Mouse (Mus musculus) layer of hippocampus, adult 11-12 months (tissue): ENCODE results near the gene Stk40.
A peak's percentile ranks its signal among the peaks of the same experiment; 100 is the strongest.

Source experiments
- DNase-seq: peaks from one replicate; pipeline ENCODE4 v3.0.0; 2022; ENCODE audit warnings: low spot score

The Stk40 gene

DNA sequence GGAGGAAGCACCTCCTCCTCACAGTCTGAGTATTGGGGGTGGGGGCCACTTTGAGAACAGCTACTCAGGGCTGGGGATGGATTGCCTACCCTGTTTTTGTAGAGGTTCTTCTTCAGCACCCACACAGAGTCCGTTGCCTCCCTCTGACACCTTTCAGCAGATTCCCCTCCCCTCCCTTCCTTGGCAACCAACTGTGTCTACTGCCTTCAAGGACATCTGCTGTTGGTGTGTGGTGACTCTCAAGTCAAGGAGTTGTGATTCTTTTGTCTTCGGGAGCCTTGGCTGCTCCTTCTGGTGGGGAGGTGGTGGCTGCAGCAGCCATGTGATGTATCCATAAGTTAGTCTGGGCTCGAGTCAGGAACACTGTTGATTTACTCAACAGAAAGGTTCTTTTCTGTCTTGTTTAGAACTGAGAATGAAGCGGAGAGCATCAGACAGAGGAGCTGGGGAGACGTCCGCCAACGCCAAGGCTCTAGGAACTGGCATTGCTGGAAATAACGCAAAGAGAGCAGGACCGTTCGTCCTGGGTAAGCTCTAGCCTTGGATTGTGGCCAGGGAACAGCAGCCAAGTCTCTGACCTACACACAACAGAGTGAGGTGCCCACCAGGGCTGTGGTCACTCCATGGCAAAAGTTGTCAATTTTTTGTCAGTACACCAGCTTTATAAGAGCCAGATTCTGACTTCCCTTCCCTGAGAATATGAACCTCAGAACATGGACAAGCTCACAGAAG is 19.7 kb downstream of the Stk40 start:
- DNase-seq = no peak

DNA sequence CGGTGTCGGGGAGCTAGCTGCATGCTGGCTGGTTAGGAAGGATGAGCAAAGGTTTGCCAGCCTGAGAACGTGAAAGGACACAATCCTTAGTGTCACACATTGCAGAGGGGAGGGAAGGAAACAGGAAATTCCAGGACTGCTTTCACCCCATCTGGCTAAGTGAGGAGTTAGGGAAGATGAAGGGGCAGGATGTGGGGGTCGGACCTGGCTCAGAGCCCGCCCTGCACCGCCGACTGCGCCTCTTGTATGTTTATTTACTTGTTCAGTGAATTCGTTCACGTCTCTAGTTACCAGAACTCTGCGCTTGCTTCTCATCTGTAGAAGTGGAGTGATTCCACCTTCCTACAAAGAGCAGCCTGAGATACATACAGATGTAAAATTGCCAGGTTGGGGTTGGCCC is 26.7 kb downstream of the Stk40 start:
- no peak for DNase-seq

DNA sequence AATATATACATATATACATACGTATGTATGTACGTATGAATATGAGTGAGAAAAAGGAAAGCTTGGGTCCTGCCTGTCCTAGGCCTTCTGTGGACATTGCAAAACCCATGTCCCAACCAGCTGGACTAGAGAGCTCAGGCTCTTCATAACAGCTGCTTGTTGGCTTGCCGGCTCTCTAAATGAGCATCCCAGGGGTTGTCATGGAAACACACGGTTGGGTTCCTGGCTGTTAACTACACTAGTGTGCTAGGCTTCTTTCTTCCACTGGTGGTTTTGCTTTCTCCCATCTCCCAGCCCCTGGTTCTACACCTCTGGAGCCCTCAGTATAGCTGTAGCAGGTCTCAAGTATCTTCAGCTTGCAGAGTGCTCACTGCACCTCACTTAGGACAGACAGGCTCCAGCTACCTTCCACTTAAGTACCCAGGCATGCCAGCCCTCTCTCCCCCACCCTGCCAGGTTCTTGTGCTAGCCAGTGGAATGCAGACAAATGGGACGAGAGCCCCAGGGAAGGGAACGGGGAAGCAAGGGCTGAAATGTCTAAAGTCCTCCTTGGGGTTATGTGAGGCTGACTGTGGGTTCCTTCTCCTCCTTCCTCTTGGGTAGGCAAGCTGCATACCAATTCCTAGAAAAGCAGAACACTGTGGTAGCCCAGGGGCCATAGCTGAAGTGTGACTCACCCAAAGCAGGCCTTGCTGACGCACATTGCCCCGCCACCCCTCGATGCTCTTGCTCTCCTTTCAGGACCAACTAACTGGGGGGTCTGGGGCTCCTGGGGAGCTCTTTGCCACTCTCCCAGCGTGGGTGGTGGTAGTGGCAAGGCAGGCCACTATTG is 27.7 kb downstream of the Stk40 start:
- peak; percentile 73 for DNase-seq

DNA sequence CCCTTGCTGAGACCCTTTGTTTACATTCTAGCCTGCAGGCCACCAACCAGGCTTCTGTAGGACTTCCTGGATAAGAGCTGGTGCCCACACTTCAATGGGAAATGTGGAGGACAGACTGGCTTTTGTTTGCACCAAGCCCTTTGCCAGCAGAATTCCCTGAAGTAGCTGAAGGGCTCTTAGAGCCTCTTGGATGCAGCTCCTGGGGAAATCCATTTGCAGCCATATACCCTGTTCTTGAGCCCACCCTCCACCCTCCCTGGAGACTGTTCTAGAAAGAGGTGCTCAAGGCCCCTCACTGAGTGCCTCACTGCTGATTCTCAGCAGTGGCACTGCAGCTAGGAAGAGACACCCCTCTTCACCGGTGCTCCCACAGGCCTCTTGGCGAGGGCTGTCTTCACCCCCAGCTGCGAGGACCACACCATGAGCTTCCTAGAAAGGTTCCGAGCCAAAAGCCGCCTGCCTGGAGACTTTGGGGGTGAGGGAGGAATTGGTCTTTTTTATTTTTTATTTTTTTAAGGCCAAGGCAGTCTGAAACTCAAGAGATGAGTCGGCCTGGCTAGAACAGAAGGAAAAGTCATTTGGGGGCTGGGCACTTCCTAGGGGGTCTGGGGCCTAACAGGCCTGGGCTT is 29.0 kb downstream of the Stk40 start:
- DNase-seq = no peak

GRCm38 (mm10) chr4:126134236-126134635 is 30.5 kb downstream of the Stk40 start:
- DNase-seq = no peak

DNA sequence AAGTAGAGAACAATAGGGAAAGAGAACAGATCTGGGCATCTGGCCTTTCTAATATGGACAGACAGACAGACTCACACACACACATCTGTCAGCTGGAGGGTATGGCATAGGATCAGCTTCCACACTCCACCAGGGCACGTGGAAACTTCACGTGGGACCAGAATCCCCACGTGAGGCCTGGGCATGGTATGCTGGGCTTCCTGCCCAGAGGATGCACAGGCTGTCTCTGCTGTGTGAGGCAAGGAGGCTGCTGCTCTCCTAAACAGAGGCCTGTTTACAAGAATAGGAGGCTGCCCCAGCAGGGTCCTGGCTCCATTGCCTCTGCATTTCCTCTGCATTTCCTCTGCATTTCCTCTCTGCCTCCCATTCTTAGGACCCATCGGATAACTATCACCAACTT is 30.9 kb downstream of the Stk40 start:
- no peak for DNase-seq

DNA sequence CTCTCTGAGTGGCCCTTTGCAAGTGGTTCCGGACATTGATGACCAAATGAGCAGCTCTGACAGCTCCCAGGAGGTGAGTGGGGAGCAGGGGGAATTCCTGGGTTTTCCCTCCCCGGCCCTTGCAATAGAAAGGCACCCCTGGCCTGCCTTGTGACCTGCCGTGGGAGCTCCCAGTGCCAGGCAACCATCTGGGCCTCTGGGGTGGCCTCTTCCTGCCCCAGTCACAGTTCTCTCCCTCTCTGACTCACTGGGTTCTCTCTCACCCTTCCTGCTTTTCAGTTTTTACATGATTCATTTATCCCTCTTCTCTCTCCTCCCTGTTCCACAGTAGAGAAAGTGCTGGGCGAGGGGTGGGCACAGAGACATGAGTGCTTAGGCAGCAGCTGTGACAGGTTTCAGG is 34.0 kb downstream of the Stk40 start:
- no peak for DNase-seq

DNA sequence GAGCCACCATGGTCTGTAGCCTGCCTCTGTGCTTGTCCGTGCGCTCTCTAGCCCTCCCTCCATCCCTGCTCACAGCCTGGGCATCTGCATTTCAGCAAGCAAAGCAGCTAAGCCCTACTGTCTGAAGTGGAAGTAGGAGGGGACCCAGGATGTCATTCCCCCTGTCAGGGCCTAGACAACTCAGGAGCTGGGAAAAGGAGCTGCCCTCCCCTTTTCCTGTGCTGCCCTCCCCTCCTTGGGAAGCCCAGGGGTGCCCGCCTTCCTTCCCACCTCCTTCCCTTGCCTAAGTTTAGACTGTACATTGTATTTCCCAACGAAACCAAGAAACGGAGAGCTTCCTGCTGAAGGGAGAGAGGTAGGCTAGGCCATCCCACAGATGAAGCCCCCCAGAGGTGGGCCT is 37.3 kb downstream of the Stk40 start:
- DNase-seq = no peak

GRCm38 (mm10) chr4:126145396-126145795 is 41.6 kb downstream of the Stk40 start:
- no peak for DNase-seq

GRCm38 (mm10) chr4:126146974-126147532 is 43.3 kb downstream of the Stk40 start:
- DNase-seq = no peak

GRCm38 (mm10) chr4:126147533-126148160 is 43.9 kb downstream of the Stk40 start, which contains the start of gene Eva1b:
TSS of gene Eva1b (plus strand) at chr4:126147744.
- DNase-seq = no peak

DNA sequence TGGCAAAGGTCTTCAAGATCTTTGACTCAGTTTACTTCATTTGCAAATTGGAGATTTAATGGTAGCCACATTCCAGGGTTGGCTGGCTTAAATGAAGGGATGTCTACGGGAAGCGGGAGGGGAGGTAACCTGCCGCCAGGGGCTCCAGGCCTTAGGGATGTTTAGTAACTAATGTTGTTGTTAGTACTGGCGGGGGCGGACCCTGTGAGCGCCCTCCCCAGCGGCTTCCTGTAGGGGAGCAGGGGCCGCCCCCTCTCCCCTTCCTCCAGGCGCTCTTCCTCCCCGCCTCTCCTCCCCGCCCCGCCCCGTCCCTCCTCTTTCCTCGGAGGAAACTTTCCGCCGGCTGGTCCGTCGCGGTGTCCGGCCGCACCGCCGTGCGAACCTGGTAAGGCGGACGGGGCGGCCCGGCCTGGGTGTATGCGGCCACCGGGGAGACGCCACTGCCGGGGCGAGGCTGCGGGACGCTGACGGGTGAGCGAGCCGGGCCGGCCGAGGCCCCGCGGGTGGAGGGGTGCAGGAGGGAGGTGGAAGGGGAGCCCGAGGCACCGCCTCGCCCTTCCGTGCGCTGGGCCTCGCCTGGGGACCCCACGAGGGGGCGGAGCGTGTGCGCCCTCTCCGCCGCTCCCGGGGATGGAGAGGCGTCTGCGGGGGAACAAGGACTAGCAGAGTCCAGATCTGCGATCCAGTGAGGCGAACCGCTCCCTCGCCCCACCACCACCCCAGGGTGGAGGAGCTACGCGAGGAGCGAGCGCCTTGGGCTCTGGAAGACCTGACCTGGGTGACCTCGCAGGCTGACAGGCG is 44.6 kb downstream of the Stk40 start:
- DNase-seq = no peak

- DNase-seq = no peak
Measured at GRCm38 (mm10) chr4:126149041-126149676, 45.4 kb downstream of the Stk40 start.

- DNase-seq = no peak
Measured at GRCm38 (mm10) chr4:126149798-126150197, 46.0 kb downstream of the Stk40 start.

GRCm38 (mm10) chr4:126150297-126150948 is 46.7 kb downstream of the Stk40 start:
- no peak for DNase-seq

DNA sequence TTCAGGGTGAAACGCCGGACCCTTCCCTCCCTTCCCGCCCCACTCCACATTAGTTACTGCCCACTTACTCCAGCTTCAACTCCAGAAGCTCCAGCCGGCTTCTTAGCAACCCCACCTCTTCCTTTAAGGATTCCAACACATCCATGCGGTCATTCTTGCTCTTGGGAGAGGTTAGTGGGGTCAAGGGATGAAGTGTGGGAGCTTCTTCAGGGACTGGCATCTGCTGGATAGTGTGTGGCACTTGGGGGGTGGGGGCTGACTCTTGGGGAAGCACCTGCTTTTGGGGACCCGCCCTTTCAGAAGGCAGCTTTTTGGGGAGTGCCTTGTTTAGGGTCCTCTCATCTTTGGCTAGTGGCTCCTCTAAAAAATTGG is 47.2 kb downstream of the Stk40 start:
- DNase-seq = no peak

DNA sequence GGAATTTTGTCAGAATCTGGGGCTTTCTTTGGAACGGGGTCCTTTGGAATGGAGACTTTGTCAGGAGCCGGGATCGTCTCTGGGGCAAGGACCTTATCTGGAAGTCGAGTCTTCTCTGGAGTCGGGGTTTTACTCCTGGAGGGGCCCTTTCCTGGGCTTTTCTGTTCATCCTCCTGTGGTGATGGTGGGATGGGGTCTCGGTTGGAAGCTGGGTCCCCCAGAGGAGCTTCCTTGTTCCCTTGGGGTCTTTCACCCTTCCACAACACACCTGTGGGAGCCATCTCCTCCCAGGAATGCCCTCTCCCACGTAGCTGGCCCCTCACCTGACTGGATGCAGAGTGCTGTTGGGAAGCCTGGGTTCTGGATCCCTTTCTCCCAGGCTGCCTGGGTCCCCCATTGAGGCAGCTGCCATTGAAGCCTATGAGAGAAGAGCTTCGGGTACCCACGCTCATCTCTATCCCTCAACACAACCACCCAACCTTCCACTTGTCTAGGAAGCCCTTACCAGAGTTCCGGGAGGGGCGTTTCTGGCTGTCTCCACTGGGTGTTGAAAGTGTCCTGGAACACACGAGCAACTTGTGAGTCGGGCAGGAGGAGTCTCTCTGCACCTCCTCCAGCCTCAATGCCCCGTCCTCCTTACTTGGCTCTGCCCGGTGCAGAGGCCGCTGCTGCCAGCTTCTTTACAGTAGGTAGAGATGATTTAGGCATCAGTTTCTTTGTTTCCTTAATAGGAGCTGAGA is 48.1 kb downstream of the Stk40 start:
- no peak for DNase-seq

GRCm38 (mm10) chr4:126152864-126153263 is 49.1 kb downstream of the Stk40 start:
- DNase-seq = no peak

- no peak for DNase-seq
Measured at GRCm38 (mm10) chr4:126155183-126155582, 51.4 kb downstream of the Stk40 start.

GRCm38 (mm10) chr4:126155869-126156268 is 52.1 kb downstream of the Stk40 start:
- no peak for DNase-seq
